Mouse (Mus musculus) embryonic fibroblast, embryonic 13.5 days (primary cell): ENCODE measurements around the gene Trib3.

ENCODE experiments used
- CTCF ChIP-seq: IDR thresholded peaks from 2 replicates; pipeline ENCODE4 v1.5.1; 2011; ENCODE audit warnings: mild to moderate bottlenecking, control low read depth, low read length, moderate library complexity, borderline replicate concordance; ENCODE audit not compliant: insufficient read depth
- POLR2A ChIP-seq: IDR thresholded peaks from 2 replicates; pipeline ENCODE4 v1.6.1; 2011; ENCODE audit warnings: low read depth, mild to moderate bottlenecking, control low read depth, low read length, moderate library complexity

DNA sequence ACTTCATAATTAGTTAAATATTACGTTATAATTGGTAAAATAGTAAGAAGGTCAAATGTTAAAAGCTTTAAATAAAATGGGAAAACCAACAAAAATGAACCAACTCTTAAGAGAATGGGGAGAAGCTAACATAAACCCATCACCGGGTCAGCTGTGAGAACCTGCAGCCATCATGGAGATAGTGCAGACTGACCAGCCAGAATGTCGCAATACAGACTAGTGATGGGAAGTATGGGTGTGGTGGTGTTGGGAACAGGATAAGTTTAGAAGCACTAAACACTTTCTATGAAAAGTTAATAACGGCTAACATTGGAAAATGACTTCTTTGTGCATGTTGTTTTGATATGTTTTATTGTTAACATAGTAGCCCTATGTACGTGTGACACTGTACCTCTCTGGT, 56.3 kb downstream of the Trib3 start:
- TF ChIP-seq POLR2A (no peak), CTCF (no peak)
